Comparison of ENCODE assay signal across 8 mouse cellular contexts in genomic region chr7:19748219-19749195, GRCm38 (mm10). TPM values are rescaled to one million over a fixed set of nuclear protein-coding genes. Genes with fewer than 3 reads are reported as not detected.
DNase-seq lines count a peak whose midpoint lies in the region; ATAC-seq and TF ChIP-seq lines count a peak whose summit lies in the region.

No protein-coding gene starts in this region.

- no peak for TF ChIP-seq CTCF in cerebellum, adult 2 months (IDR thresholded peaks at IDR 0.05; ENCODE audit: borderline replicate concordance, insufficient read depth, low read depth, low read length)
- TF ChIP-seq CTCF in CH12.LX (conservative IDR thresholded peaks at IDR 0.05 in 1 of 2, IDR thresholded peaks at IDR 0.05 in 1 of 2; ENCODE audit: low read depth in 2 of 2, low read length in 2 of 2): no peak
- TF ChIP-seq CTCF in embryonic fibroblast, embryonic 13.5 days (IDR thresholded peaks at IDR 0.05; ENCODE audit: borderline replicate concordance, insufficient read depth, low read length): no peak
- TF ChIP-seq CTCF in intestine, postnatal 0 days (IDR thresholded peaks at IDR 0.05; ENCODE audit: low read depth): no peak

- H3K9ac ChIP-seq in CH12.LX (ENCODE audit: insufficient read depth, low read depth): peak overlapping the region; percentile 77
- H3K9ac ChIP-seq in intestine, postnatal 0 days (ENCODE audit: low read depth, low read length): peak overlapping the region; percentile 93
- peak overlapping the region; percentile 71 for H3K9ac ChIP-seq in stomach, embryonic 15.5 days

- peak overlapping the region; percentile 35 for H3K4me2 ChIP-seq in CH12.LX (ENCODE audit: insufficient read depth, low read depth, poor library complexity, severe bottlenecking)
- H3K4me2 ChIP-seq in intestine, postnatal 0 days (replicated peaks; ENCODE audit: low read depth): peak overlapping the region; percentile 86
- peak overlapping the region; percentile 62 for H3K4me2 ChIP-seq in stomach, embryonic 15.5 days

- ATAC-seq in cerebellum, adult (ENCODE audit: insufficient number of reproducible peaks, low FRiP score, low TSS enrichment): no peak
- no peak for ATAC-seq in intestine, postnatal 0 days
- no peak for ATAC-seq in stomach, embryonic 15.5 days (ENCODE audit: insufficient read depth, low FRiP score, low read depth)
- ATAC-seq in megakaryocyte-erythroid progenitor cell, adult 5-6 weeks (replicated peaks; ENCODE audit: low FRiP score, low TSS enrichment, poor library complexity, severe bottlenecking): no peak

- H3K4me1 ChIP-seq in cerebellum, adult 2 months (ENCODE audit: control insufficient read depth, insufficient read depth, low read length): no peaks in the 10 kb centered on the region; the same call in 1 of the 2 replicates
- peaks cover 9 to 33% of the 10 kb centered on the region in 2 experiments for H3K4me1 ChIP-seq in CH12.LX (ENCODE audit: control insufficient read depth in 1 of 2, insufficient read depth in 2 of 2)
- no peaks in the 10 kb centered on the region; the same call in 1 of the 2 replicates for H3K4me1 ChIP-seq in embryonic fibroblast, embryonic 13.5 days (ENCODE audit: control insufficient read depth, insufficient read depth, low read length)
- H3K4me1 ChIP-seq in intestine, postnatal 0 days (replicated peaks; ENCODE audit: control insufficient read depth, insufficient read depth, low read length): peaks cover 18% of the 10 kb centered on the region; the same call in 1 of the 2 replicates
- H3K4me1 ChIP-seq in stomach, embryonic 15.5 days: peaks cover 49% of the 10 kb centered on the region

- peaks cover 0 to 6% of the 10 kb centered on the region in 2 experiments for H3K36me3 ChIP-seq in CH12.LX (replicated peaks in 1 of 2; ENCODE audit: control insufficient read depth in 1 of 2, insufficient read depth in 1 of 2, low read length in 1 of 2)
- H3K36me3 ChIP-seq in intestine, postnatal 0 days (ENCODE audit: control insufficient read depth, insufficient read depth): peaks cover 11% of the 10 kb centered on the region; the same call in 1 of the 2 replicates
- peaks cover 8% of the 10 kb centered on the region for H3K36me3 ChIP-seq in stomach, embryonic 15.5 days

- no peak overlapping the region for H3K27ac ChIP-seq in cerebellum, adult 2 months (ENCODE audit: insufficient read depth, low read length)
- H3K27ac ChIP-seq in CH12.LX (ENCODE audit: insufficient read depth, low read depth): no peak overlapping the region
- H3K27ac ChIP-seq in embryonic fibroblast, embryonic 13.5 days (ENCODE audit: insufficient read depth, low read length): peak overlapping the region; percentile 68
- peak overlapping the region; percentile 94 for H3K27ac ChIP-seq in intestine, postnatal 0 days (ENCODE audit: low read depth, low read length)
- peak overlapping the region; percentile 94 for H3K27ac ChIP-seq in stomach, embryonic 15.5 days

- no peaks in the 10 kb centered on the region for H3K9me3 ChIP-seq in CH12.LX (replicated peaks; ENCODE audit: low read length)
- H3K9me3 ChIP-seq in intestine, postnatal 0 days (ENCODE audit: control insufficient read depth): no peaks in the 10 kb centered on the region
- H3K9me3 ChIP-seq in stomach, embryonic 15.5 days: no peaks in the 10 kb centered on the region

- no peak for TF ChIP-seq EP300 in CH12.LX (IDR thresholded peaks at IDR 0.05; ENCODE audit: low read length)

- in situ Hi-C loops in CH12.LX (cut with MboI; ENCODE audit: low pct_ligation_motif_present, low pct_unique_long_range_greater_than_20kb, low sequenced_read_pairs): no loop called here

- peak overlapping the region; percentile 48 for H3K4me3 ChIP-seq in cerebellum, adult 2 months (replicated peaks; ENCODE audit: insufficient read depth, low read depth, low read length)
- peak overlapping the region; percentile 72 to 74 (median 73) for H3K4me3 ChIP-seq in CH12.LX (replicated peaks in 1 of 3; ENCODE audit: low read depth in 2 of 3, low read length in 2 of 3, poor library complexity in 1 of 3)
- peak overlapping the region; percentile 87 for H3K4me3 ChIP-seq in embryonic fibroblast, embryonic 13.5 days (ENCODE audit: insufficient read depth, low read length)
- peak overlapping the region; percentile 90 for H3K4me3 ChIP-seq in intestine, postnatal 0 days (ENCODE audit: low read depth, low read length)
- H3K4me3 ChIP-seq in stomach, embryonic 15.5 days (replicated peaks): peak overlapping the region; percentile 81

- no peaks in the 10 kb centered on the region for H3K79me2 ChIP-seq in CH12.LX (replicated peaks; ENCODE audit: control insufficient read depth, extremely low read depth, insufficient read depth, poor library complexity, severe bottlenecking)

- TF ChIP-seq POLR2A in cerebellum, adult 2 months (IDR thresholded peaks at IDR 0.05; ENCODE audit: borderline replicate concordance, insufficient read depth, low read length): no peak
- TF ChIP-seq POLR2A in CH12.LX (IDR thresholded peaks at IDR 0.05; ENCODE audit: low read depth, low read length): no peak
- no peak; the same call in 1 of the 2 replicates for TF ChIP-seq POLR2A in embryonic fibroblast, embryonic 13.5 days (IDR thresholded peaks at IDR 0.05; ENCODE audit: low read depth, low read length)

- 2% methylated on average over 32 of the region's 32 CpGs for WGBS in cerebellum, adult 2 months
- WGBS in intestine, postnatal 0 days: under 1% methylated on average over 32 of the region's 32 CpGs
- under 1% methylated on average over 32 of the region's 32 CpGs for WGBS in stomach, embryonic 15.5 days

- H3K27me3 ChIP-seq in cerebellum, adult 2 months (ENCODE audit: control insufficient read depth, insufficient read depth, low read length): no peaks in the 10 kb centered on the region
- H3K27me3 ChIP-seq in CH12.LX (replicated peaks): peaks cover 14% of the 10 kb centered on the region
- no peaks in the 10 kb centered on the region for H3K27me3 ChIP-seq in intestine, postnatal 0 days (replicated peaks; ENCODE audit: control insufficient read depth, insufficient read depth, low read length)
- no peaks in the 10 kb centered on the region for H3K27me3 ChIP-seq in stomach, embryonic 15.5 days (replicated peaks)

- no peak for TF ChIP-seq RAD21 in CH12.LX (IDR thresholded peaks at IDR 0.05; ENCODE audit: low read depth, low read length)

- dilution Hi-C loops in CH12.LX (cut with MboI; ENCODE audit: extremely low pct_ligation_motif_present, extremely low pct_unique_long_range_greater_than_20kb, low sequenced_read_pairs): no loop called here

- DNase-seq in cerebellum, adult 2 months: no peak
- no peak for DNase-seq in CH12.LX (ENCODE audit: extremely low read depth)
- DNase-seq in lung, postnatal 10 days: peak; percentile 68

RNA-seq across cellular contexts. Expression of gene Nectin2, which starts 1.8 kb away (rescaled TPM):
- polyA plus RNA-seq in cerebellum, adult 2 months (2012; rRNA removed): 8.9 and 9.3 TPM in 2 replicates
- total RNA-seq in CH12.LX (2012; rRNA removed): 9.1 and 14.1 TPM in 2 replicates
- total RNA-seq in CH12.LX (2014; rRNA removed): 3.0 and 3.4 TPM in 2 replicates
- 6.3 and 6.5 TPM in 2 replicates for polyA plus RNA-seq in CH12.LX (2012; ENCODE audit: insufficient read length, low read depth)
- polyA plus RNA-seq in embryonic fibroblast, embryonic 13.5 days (2011; ENCODE audit: insufficient read length, low read depth, missing spikeins): 39.7 and 45.3 TPM in 2 replicates
- 93.1 and 94.7 TPM in 2 replicates for polyA plus RNA-seq in intestine, postnatal 0 days (2015; fragmentation: Nextera tagmentation; extraction: Ambion mirVana)
- polyA plus RNA-seq in stomach, embryonic 15.5 days (2015; fragmentation: Nextera tagmentation; extraction: Ambion mirVana): 129 and 136 TPM in 2 replicates
- 2.2 and 6.0 TPM in 2 replicates for total RNA-seq in megakaryocyte-erythroid progenitor cell, adult 5-6 weeks (2014; fragmentation: Nextera tagmentation)
- 3.9 and 12.3 TPM in 2 replicates for total RNA-seq in megakaryocyte-erythroid progenitor cell, adult 5-6 weeks (2017)

RNA-seq across cellular contexts. Expression of gene Bcam, which starts 22.3 kb away (rescaled TPM):
- polyA plus RNA-seq in cerebellum, adult 2 months (2012; rRNA removed): 24.7 and 25.3 TPM in 2 replicates
- total RNA-seq in CH12.LX (2012; rRNA removed) (8.2 and 10.9 TPM in 2 replicates), CH12.LX (2014; rRNA removed) (2.4 and 3.0 TPM in 2 replicates)
- polyA plus RNA-seq in CH12.LX (2012; ENCODE audit: insufficient read length, low read depth): 4.8 and 5.3 TPM in 2 replicates
- polyA plus RNA-seq in embryonic fibroblast, embryonic 13.5 days (2011; ENCODE audit: insufficient read length, low read depth, missing spikeins): 2.1 and 2.5 TPM in 2 replicates
- 36.2 and 38.0 TPM in 2 replicates for polyA plus RNA-seq in intestine, postnatal 0 days (2015; fragmentation: Nextera tagmentation; extraction: Ambion mirVana)
- 129 and 151 TPM in 2 replicates for polyA plus RNA-seq in stomach, embryonic 15.5 days (2015; fragmentation: Nextera tagmentation; extraction: Ambion mirVana)
- 5.3 TPM in 1 of 2 replicates, not detected in the other for total RNA-seq in megakaryocyte-erythroid progenitor cell, adult 5-6 weeks (2014; fragmentation: Nextera tagmentation)
- total RNA-seq in megakaryocyte-erythroid progenitor cell, adult 5-6 weeks (2017): 0.08 TPM in 1 of 2 replicates, not detected in the other

RNA-seq across cellular contexts. Expression of gene Tomm40, which starts 33.3 kb away (rescaled TPM):
- polyA plus RNA-seq in cerebellum, adult 2 months (2012; rRNA removed): 125 TPM in 2 replicates
- total RNA-seq in CH12.LX (2012; rRNA removed): 179 and 214 TPM in 2 replicates
- total RNA-seq in CH12.LX (2014; rRNA removed): 115 TPM in 2 replicates
- 197 and 221 TPM in 2 replicates for polyA plus RNA-seq in CH12.LX (2012; ENCODE audit: insufficient read length, low read depth)
- polyA plus RNA-seq in embryonic fibroblast, embryonic 13.5 days (2011; ENCODE audit: insufficient read length, low read depth, missing spikeins): 38.1 and 51.3 TPM in 2 replicates
- 80.1 and 85.5 TPM in 2 replicates for polyA plus RNA-seq in intestine, postnatal 0 days (2015; fragmentation: Nextera tagmentation; extraction: Ambion mirVana)
- polyA plus RNA-seq in stomach, embryonic 15.5 days (2015; fragmentation: Nextera tagmentation; extraction: Ambion mirVana): 161 and 181 TPM in 2 replicates
- total RNA-seq in megakaryocyte-erythroid progenitor cell, adult 5-6 weeks (2014; fragmentation: Nextera tagmentation): 111 and 140 TPM in 2 replicates
- total RNA-seq in megakaryocyte-erythroid progenitor cell, adult 5-6 weeks (2017): 44.6 and 64.9 TPM in 2 replicates

RNA-seq across cellular contexts. Expression of gene Cblc, which starts 48.1 kb away (rescaled TPM):
- not detected in 2 replicates for polyA plus RNA-seq in cerebellum, adult 2 months (2012; rRNA removed)
- total RNA-seq in CH12.LX (2012; rRNA removed) (30.8 and 38.9 TPM in 2 replicates), CH12.LX (2014; rRNA removed) (6.4 and 7.2 TPM in 2 replicates)
- polyA plus RNA-seq in CH12.LX (2012; ENCODE audit: insufficient read length, low read depth): 12.7 and 13.4 TPM in 2 replicates
- not detected in 2 replicates for polyA plus RNA-seq in embryonic fibroblast, embryonic 13.5 days (2011; ENCODE audit: insufficient read length, low read depth, missing spikeins)
- polyA plus RNA-seq in intestine, postnatal 0 days (2015; fragmentation: Nextera tagmentation; extraction: Ambion mirVana): 54.8 and 56.5 TPM in 2 replicates
- 24.3 and 24.6 TPM in 2 replicates for polyA plus RNA-seq in stomach, embryonic 15.5 days (2015; fragmentation: Nextera tagmentation; extraction: Ambion mirVana)
- total RNA-seq in megakaryocyte-erythroid progenitor cell, adult 5-6 weeks (2014; fragmentation: Nextera tagmentation): not detected in 2 replicates
- not detected in 2 replicates for total RNA-seq in megakaryocyte-erythroid progenitor cell, adult 5-6 weeks (2017)

RNA-seq across cellular contexts. Expression of gene Apoe, which starts 49.5 kb away (rescaled TPM):
- 2,800 and 2,936 TPM in 2 replicates for polyA plus RNA-seq in cerebellum, adult 2 months (2012; rRNA removed)
- 10.0 and 10.5 TPM in 2 replicates for total RNA-seq in CH12.LX (2012; rRNA removed)
- 6.2 and 6.4 TPM in 2 replicates for total RNA-seq in CH12.LX (2014; rRNA removed)
- polyA plus RNA-seq in CH12.LX (2012; ENCODE audit: insufficient read length, low read depth): 16.7 and 21.4 TPM in 2 replicates
- polyA plus RNA-seq in embryonic fibroblast, embryonic 13.5 days (2011; ENCODE audit: insufficient read length, low read depth, missing spikeins): 8.5 and 34.9 TPM in 2 replicates
- polyA plus RNA-seq in intestine, postnatal 0 days (2015; fragmentation: Nextera tagmentation; extraction: Ambion mirVana): 435 and 436 TPM in 2 replicates
- polyA plus RNA-seq in stomach, embryonic 15.5 days (2015; fragmentation: Nextera tagmentation; extraction: Ambion mirVana): 363 and 515 TPM in 2 replicates
- 113 and 140 TPM in 2 replicates for total RNA-seq in megakaryocyte-erythroid progenitor cell, adult 5-6 weeks (2014; fragmentation: Nextera tagmentation)
- 556 and 867 TPM in 2 replicates for total RNA-seq in megakaryocyte-erythroid progenitor cell, adult 5-6 weeks (2017)

Comparison
In these comparisons a context has a peak if more than half of its experiments do, and no peak if none do; other contexts are left out.
1. H3K27ac ChIP-seq: peak in embryonic fibroblast, embryonic 13.5 days (single experiment), intestine, postnatal 0 days (single experiment) and stomach, embryonic 15.5 days (single experiment); none in cerebellum, adult 2 months (single experiment) and CH12.LX (single experiment).
2. H3K4me2 ChIP-seq: peak in every context shown above with its lines; median percentile 86 in intestine, postnatal 0 days; 62 in stomach, embryonic 15.5 days; 35 in CH12.LX.
3. Peak in every context shown above with its lines, with median percentiles within 50 percentile points of each other: H3K4me3 ChIP-seq and H3K9ac ChIP-seq.